Mouse (Mus musculus) retina, postnatal 7 days (tissue): ENCODE measurements around the gene Podxl2.

ENCODE experiments used
- DNase-seq: peaks from one replicate; pipeline ENCODE4 v3.0.0-alpha.2; 2012; ENCODE audit warnings: low read depth, low spot score

Podxl2 gene

DNA sequence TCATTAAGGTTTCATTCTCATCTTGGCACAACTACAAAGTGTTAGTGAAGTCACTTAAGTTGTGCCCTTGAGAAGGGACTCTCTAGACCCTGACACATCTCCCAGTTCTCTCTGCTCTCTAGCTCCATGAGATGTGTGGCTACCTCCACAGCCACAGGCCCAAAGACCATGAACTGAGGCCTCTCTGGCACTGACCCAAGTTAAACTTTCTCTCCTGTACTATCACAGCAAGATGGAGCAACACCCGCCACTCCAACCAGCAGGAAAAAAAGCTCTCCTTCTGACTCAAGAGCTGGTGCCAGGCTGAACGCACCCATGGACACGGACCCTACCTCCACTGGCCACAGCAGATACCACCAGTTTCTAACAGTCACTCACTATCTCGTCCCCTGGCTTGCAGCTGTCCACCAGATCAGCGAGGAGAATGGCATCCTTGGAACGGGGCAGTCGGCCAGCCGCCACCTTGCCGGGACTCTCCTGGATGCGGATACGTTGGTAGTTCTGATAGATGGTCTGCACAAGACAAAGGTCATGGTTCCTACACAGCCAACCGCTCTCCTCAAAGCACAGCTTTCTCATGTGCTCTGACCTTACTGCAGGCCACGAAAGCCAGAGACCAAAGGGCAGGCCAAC, 14.7 kb upstream of the Podxl2 start:
- no peak for DNase-seq

- no peak for DNase-seq
Observed at GRCm38 (mm10) chr6:88886417-88886967, 11.6 kb upstream of the Podxl2 start.

GRCm38 (mm10) chr6:88885644-88886416, 11.0 kb upstream of the Podxl2 start:
- no peak for DNase-seq

DNA sequence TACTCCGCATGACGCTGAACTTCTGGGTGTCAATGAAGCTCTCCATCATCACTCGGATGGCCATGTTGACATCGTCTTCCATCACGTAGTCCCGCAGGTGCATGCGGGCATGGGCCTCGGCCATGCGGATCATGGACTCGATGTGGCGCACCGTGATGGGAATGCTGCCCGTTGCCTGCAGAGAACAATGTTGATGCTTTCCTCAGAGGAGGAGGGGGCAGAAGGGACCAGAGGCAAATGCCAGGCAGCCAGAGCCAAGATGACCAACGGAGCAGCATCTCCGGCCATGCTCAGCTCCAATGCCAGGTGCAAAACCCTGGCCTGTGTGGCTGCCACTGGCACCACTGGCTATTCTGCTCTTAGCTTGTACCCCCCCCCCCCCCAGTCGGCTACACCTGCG, 9.8 kb upstream of the Podxl2 start:
- DNase-seq = no peak

DNA sequence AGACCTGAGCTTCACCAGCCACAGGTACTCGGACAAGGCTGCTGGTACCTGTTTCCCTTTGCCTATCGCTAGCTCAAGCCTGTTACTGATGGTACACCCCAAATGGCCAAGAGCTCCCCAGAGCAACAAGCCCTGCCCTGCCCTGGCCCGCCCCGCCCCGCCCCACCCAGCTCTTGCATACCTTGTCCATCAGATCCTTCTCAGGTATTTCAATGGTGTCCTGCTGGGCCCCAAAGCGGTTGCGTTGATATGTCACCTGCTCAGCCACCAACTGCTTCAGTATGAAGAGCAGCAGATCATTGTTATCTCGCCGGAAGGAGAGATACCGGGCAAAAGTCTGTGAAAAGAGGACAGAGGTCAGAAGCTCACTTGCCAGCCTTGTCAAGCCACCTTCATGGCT, 9.4 kb upstream of the Podxl2 start:
- no peak for DNase-seq

DNA sequence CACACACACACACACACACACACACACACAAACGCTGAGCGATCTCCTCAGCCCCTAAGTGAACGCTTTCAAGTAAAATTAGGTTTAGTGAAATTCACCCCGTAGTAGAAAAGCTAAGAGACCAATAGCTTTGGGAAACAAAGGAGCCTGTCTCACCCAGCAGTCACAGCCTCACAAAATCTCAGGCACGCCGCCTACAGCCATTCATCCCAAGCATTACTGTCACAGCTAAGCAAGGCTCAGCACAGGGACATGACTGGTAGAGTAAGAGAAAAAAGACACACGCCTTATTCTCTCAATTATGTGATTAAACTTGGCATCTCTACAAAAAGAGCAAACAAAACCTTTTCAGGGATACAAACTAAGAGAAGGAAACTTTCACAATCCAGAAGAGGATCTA, 6.5 kb upstream of the Podxl2 start:
- no peak for DNase-seq

- no peak for DNase-seq
Observed at GRCm38 (mm10) chr6:88879471-88879870, 4.6 kb upstream of the Podxl2 start.

GRCm38 (mm10) chr6:88873965-88874867, 628 bp downstream of the Podxl2 start:
- DNase-seq = peak; percentile 54

DNA sequence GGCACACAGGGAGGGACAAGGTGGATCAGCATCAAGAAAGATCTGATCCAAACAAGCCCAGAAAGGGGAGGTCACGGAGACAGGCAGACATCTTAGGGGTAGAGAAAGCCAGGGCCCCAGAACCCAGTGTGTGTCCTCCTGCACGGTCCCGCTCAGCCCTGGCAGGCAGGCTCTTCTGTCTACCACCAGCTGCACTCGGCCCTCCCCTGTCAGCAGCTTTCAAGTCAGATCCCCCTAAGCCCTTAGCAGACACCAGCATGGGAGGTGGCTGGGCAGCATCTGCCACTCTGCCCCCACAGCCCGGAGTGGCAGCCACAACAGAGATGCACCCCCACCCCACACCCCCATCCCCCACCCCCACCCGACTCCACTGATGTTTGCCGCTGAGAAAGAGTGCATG, 2.0 kb downstream of the Podxl2 start:
- DNase-seq = peak; percentile 70

GRCm38 (mm10) chr6:88871546-88871945, 3.3 kb downstream of the Podxl2 start:
- no peak for DNase-seq

DNA sequence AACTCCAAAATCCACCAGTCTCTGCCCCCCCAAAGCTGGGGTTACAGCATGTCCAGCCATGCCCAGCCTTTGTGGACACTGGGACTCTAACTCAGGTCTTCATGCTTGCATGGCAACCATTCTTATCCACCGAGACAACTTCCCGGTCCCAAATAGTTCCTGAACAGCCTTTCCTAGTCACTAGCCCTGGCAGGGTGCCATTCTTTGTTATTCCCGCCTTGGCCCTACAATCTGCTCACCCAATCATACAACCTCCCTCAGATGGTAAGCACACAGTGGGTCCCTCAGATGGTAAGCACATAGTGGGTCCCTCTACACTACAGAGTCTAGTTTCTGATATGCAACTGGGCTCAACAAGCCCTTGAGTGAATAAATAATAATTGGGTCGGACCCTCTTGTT, 4.2 kb downstream of the Podxl2 start:
- no peak for DNase-seq

GRCm38 (mm10) chr6:88869459-88869858, 5.4 kb downstream of the Podxl2 start:
- no peak for DNase-seq

- no peak for DNase-seq
Observed at GRCm38 (mm10) chr6:88865704-88866103, 9.1 kb downstream of the Podxl2 start.

GRCm38 (mm10) chr6:88860914-88861313, 13.9 kb downstream of the Podxl2 start:
- peak; percentile 64 for DNase-seq

DNA sequence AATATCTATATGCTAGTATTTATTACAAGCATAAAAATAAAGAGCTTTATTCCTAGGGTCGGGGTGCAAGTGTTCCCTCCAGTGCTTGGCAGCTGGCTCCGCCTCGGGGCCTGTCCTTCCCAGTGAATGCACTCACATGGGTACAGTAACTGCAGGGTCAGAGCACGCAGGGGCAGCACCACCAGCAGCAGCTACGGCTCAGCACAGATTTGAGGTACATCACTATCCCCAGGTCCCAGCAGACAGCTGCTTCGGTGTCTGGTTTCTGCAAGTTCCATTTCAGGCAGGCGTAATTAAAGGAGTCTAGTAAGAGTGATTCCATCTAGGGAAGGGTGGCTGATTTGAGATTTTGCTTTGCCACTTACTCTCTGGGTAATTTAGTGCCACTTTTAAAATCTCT, 16.5 kb downstream of the Podxl2 start:
- DNase-seq = no peak

DNA sequence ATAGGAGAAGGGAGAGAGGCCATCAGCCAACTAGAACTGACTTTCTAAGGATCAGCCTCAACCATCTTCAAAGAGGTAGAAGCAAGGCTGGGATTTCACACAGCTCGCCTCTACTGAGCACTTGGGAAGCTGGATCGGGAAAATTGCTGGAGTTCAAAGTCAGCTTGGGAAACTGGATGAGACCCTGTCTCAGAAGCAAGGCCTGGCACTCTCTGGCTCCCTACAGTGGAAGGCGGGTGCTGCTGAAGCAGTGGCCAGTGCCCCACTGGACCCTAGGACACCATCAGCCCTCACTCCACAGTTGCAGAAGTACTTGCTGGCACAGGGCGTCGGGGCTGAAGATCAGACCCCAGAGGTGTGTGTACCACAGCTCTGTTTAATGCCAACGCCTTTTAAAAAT, 17.0 kb downstream of the Podxl2 start:
- DNase-seq = no peak

DNA sequence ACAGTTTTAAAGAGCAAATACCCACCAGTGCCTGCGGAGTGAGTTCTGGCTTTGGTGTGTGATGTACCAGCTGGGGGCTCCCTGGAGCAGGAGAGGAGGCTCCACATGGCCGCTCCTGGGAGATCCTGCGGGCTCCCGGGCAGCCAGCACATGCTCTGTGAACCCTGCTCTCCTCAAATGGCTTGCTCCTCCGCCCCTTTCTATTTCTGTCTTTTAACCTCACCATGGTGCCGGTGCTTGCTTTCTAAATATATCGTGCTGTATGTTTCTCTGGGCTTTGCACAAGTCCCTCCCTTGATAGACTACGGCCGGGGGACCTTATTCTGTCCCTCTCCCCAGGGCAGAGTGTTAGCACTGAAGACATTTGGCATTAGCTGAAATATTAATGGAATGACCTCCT, 17.6 kb downstream of the Podxl2 start:
- no peak for DNase-seq

DNA sequence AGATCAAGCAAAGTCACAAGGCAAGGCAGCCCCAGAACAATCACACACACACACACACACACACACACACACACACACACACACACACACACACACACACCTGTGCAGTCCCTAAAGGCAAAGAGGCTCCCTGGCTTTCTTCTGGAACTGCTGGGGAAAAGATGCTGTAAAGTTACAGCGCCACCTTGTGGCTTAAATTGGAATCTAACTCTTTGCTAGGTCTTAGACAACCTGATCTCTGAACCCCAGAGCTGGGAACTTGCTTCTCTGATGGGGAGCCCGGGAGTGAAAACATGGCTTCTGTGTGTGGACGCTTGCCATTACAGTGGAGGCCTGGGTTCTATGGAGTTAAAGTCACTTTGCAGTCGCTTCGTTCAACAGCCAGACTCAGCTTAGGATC, 19.2 kb downstream of the Podxl2 start:
- DNase-seq = peak; percentile 73

DNA sequence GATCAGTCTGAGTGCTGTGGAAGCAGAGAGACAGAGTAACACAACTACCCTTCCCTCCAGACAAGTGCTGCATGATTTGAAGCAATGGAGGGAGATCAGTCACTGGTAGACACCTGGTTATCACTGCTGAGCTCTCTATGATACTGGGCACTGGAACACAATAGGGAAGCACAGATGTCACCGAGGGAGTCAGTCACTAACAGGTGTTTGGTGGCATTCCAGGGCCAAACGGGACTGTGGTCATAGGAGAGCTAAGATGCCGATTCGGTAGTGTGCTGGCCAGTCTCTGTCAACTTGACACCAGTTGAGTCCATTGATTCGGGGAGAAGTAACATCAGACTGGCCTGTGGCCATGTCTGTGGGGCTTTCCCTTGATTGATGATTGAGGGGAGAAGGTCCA, 20.3 kb downstream of the Podxl2 start:
- no peak for DNase-seq

DNA sequence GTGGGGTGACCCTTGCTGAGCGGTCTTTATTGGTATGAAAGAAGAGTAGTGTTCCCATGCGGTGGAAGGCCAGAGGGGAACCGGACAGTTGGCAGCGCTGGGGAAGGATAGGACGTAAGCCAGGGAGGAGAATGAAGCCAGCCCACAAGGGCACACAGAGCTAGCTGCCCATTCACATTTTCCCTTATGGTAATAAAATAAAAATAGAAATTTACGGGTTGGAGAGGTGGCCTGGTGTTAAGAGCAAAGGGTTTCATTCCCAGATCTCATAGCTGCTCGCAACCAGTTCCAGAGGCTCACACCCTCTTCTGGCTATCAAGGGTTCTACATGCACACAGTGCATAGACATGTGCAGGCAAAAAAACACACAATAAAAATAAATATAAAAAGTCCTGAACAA, 24.8 kb downstream of the Podxl2 start:
- no peak for DNase-seq

GRCm38 (mm10) chr6:88849270-88849669, 25.6 kb downstream of the Podxl2 start:
- no peak for DNase-seq

GRCm38 (mm10) chr6:88847571-88847970, 27.3 kb downstream of the Podxl2 start:
- DNase-seq = no peak
